Mouse (Mus musculus): Measurements from ENCODE around the gene Sub1. TPM values are rescaled to one million over a fixed set of nuclear protein-coding genes. Genes with fewer than 3 reads are reported as not detected.
A peak's percentile ranks its signal among the peaks of the same experiment; 100 is the strongest.

The Sub1 gene
- total RNA-seq, 2 experiments from 2014 or later = 73.6 to 82.5 TPM

GRCm38 (mm10) chr15:12014197-12014905, 17.6 kb upstream of the Sub1 start:
- intact Hi-C loops (cut with DNase I) = no loop called here
- no peak for DNase-seq (ENCODE audit: low spot score)

GRCm38 (mm10) chr15:12013532-12014196, 16.9 kb upstream of the Sub1 start:
- DNase-seq (ENCODE audit: low spot score) = no peak
- intact Hi-C loops (cut with DNase I) = no loop called here

GRCm38 (mm10) chr15:12010602-12011044, 13.8 kb upstream of the Sub1 start:
- no peak for DNase-seq (ENCODE audit: low spot score)
- intact Hi-C loops (cut with DNase I) = no loop called here

DNA sequence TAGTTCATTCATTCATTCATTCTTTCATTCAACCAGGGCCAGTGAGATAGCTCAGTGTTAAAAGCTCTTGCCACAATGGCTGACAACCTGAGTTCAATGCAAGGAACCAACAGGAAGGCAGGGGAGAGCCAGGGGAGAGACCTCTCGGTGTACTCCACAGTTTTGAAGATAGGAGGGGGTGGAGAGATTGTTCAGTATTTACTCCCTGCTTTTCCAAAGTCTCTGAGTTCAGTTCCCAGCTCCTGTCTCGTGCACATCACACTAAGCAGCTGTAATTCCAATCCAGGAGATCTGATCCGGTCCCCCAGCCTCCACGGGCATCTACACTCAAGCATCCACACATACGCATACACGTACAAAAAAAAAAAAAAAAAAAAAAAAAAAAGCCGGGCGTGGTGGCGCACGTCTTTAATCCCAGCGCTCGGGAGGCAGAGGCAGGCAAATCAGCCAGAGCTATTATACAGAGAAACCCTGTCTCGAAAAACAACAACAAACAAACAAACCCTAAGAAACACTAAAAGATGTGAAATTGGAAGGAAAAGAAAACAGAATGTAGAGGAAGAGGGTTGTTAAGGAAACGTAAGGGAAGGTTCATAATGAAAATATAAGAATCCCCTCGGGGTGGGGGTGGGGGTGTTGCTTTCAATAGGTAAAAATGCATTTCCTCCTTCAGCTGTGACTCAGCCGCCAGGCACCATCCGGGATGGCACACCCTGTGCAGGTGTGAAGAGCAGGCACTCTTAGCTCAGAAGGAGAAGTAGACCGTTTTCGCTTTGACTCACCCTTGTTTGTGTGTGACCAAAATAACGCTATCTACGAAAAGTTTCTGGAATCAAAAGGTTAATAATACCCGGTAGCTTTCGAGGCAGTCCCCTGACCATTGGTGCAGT, 13.2 kb upstream of the Sub1 start:
- DNase-seq (ENCODE audit: low spot score) = no peak
- intact Hi-C loops (cut with DNase I) = no loop called here

- no peak for DNase-seq (ENCODE audit: low spot score)
- intact Hi-C loops (cut with DNase I) = no loop called here
Measured at GRCm38 (mm10) chr15:12008894-12009293, 12.1 kb upstream of the Sub1 start.

DNA sequence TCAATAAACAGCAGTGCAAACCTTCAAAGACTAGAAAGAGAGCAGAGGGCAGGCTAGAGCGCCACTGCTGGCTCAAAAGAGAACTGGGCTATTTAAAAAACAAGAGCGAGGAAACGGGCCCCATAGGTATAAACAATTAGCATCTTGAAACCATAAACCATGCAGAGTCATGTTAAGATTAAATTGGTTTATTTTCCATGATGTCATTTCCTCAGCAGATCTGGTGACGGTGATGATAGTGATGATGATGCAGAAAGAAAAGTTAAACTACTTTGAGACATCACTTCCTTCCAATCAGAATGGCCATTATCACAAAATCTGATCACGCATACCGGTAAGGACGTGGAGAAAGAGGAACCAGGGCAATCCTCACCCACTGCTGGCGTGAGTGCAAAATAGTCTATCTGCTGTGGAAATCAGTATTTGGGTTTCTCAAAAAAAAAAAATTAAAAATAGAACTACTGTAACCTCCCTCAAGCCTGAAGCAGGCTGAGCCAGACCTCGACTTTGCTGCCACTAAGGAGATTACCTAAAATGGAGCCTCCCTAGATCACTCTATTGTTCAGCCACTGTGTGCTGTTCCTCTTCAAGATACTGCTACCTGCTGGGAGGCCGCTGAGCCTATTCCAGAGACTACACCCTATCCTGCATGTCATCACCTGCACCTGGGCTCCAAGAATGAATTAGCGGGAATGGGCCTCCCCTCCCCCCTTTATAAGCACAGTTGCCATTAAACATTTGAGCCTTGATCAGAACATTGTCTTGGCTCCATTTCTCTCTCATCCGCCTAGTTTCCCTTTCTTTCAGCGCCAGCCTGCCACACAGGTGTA, 11.4 kb upstream of the Sub1 start:
- intact Hi-C loops (cut with DNase I) = no loop called here
- no peak for DNase-seq (ENCODE audit: low spot score)

- no peak for DNase-seq (ENCODE audit: low spot score)
- intact Hi-C loops (cut with DNase I) = no loop called here
Measured at GRCm38 (mm10) chr15:12007421-12007820, 10.6 kb upstream of the Sub1 start.

- DNase-seq (ENCODE audit: low spot score) = no peak
- intact Hi-C loops (cut with DNase I) = no loop called here
Measured at GRCm38 (mm10) chr15:12006169-12006568, 9.4 kb upstream of the Sub1 start.

GRCm38 (mm10) chr15:11995815-11996201, 975 bp downstream of the Sub1 start:
- DNase-seq (ENCODE audit: low spot score) = peak; percentile 89
- intact Hi-C loops (cut with DNase I) = loop anchor here (1.0 to 5.0 kb wide), 2 partner anchors 41 to 89 kb away; no protein-coding TSS in a partner anchor

DNA sequence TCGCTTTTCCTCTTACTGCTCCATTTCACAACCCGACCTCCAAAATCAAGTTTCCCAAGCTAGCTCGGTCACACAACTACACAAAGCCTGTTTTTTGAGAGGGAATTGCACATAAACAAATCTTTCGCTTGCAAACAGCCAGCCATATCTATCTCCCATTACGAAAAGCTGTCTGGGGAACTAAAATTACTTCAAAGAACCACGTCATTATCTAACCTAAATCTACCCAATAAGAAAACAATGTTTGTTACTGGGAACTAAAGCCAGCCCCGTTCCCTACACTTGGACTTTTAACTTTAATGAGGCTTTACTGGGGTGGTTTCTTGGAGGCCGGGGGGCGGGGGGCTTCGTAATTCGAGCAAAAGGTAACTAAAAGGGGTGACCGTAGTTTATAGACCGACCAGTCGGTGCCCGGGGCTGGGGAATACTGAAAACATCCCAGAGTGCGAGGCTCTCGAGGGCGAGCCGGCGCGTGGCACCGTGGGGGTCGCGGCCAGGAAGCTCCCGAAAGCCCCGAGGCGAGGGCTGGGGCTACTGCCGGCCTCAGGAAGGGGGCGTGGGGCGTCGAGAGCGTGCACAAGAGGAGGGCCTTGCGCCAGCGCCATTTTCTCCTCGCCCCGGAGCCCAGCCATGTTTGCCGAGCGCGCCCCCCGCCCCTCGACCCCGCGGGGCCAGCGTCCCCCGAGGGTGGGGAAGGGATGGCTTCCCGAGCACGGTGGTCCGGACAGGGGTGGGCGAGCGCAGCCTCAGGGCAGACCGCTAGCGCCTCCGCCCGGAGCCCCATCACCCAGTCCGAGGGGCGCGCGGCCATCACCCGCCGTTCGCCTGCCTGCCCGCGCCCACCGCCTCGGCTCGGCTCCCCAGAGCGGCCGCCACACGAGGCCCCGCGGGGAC, 1.6 kb downstream of the Sub1 start:
- intact Hi-C loops (cut with DNase I) = loop anchor here (1.0 to 5.0 kb wide), 3 partner anchors 42 to 90 kb away; no protein-coding TSS in a partner anchor
- peak; percentile 41 for DNase-seq (ENCODE audit: low spot score)

DNA sequence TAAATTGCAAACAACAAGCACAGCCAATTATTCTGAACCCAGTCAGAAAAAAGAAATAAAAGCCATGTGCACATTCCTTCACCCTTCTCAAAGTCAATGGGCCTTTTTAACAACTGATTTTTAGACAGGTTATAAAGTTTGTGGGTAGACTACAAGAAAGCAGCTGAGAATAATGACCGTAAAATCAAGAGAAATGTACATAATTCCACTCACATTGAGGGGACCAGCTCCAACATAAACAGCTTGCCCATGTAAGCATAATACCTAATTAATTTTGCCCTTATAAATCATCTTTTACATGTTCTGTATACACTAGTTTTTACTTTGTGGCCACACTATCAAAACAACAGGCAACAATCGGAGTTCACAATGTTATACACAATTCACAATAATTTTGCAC, 2.8 kb downstream of the Sub1 start:
- DNase-seq (ENCODE audit: low spot score) = no peak
- intact Hi-C loops (cut with DNase I) = loop anchor here (5.0 kb wide), 1 partner anchor 73 kb away; no protein-coding TSS in a partner anchor

GRCm38 (mm10) chr15:11991552-11992113, 5.2 kb downstream of the Sub1 start:
- DNase-seq (ENCODE audit: low spot score) = no peak
- intact Hi-C loops (cut with DNase I) = loop anchor here (1.0 to 5.0 kb wide), 2 partner anchors 76 to 94 kb away; no protein-coding TSS in a partner anchor

GRCm38 (mm10) chr15:11988580-11988979, 8.2 kb downstream of the Sub1 start:
- intact Hi-C loops (cut with DNase I) = no loop called here
- DNase-seq (ENCODE audit: low spot score) = no peak

DNA sequence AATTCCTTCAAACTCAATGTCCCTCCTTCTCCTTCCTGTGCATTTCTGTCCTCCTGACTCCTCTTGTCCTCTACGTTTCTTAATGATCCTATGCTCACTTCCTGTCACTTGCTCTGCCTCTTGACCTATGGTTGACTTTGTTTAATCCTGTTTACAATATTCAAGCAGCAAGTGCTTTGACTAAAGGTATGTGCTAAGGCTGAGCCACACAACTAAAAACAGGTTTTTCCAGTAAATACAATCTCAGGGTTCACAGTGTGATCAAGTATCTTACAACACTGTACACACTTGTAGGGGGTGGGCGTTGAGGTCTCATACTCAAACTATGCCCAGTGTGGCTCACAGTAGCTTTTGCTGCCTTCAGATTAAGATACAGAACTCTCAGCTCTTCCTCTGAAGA, 8.9 kb downstream of the Sub1 start:
- DNase-seq (ENCODE audit: low spot score) = no peak
- intact Hi-C loops (cut with DNase I) = no loop called here

DNA sequence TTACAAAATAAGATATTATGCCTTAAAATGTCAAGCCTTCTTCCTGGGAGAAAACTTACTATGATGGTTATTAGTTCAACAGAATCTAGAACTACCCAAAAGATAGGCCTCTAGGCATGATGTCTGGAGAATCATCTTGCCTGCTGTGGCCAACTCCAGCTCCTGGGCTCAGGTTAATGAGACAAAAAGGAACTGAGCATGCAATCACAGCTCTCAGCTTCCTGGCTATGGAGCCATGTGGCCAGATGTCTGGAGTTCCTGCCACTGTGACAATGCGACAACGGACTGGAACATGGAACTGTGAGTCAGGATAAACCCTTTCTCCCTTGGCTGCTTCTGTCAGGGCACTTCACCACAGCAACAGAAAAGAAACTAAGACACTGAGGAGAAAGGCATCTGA, 14.8 kb downstream of the Sub1 start:
- DNase-seq (ENCODE audit: low spot score) = no peak
- intact Hi-C loops (cut with DNase I) = no loop called here

DNA sequence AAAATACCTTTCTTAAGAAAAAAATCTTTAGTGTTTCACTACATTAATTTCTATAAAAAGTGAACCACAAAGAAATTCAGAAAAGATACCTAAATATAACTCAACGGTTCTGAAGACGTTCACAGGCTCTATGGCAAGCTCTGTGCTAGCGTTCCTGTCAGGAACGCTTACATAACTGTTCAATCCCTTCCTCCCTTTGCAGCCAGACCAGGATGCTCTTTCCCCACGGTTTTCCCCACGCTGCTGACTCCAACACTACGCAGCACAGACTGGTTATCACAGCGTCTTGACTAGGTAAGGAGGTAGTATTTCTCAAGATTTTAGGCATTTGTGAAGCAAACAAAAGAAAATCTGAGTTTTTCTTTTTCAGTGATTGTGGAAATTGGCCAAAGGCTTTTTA, 15.3 kb downstream of the Sub1 start:
- no peak for DNase-seq (ENCODE audit: low spot score)
- intact Hi-C loops (cut with DNase I) = no loop called here

- intact Hi-C loops (cut with DNase I) = no loop called here
Measured at GRCm38 (mm10) chr15:11978175-11978574, 18.6 kb downstream of the Sub1 start.

GRCm38 (mm10) chr15:11977071-11977470, 19.7 kb downstream of the Sub1 start:
- intact Hi-C loops (cut with DNase I) = no loop called here
- no peak for DNase-seq (ENCODE audit: low spot score)

More at GRCm38 (mm10) chr15:11978175-11978574, 18.6 kb downstream of the Sub1 start:
- DNase-seq (ENCODE audit: low spot score) = no peak
